Mouse (Mus musculus): ENCODE data around the gene Ddah1.

Ddah1 gene

DNA sequence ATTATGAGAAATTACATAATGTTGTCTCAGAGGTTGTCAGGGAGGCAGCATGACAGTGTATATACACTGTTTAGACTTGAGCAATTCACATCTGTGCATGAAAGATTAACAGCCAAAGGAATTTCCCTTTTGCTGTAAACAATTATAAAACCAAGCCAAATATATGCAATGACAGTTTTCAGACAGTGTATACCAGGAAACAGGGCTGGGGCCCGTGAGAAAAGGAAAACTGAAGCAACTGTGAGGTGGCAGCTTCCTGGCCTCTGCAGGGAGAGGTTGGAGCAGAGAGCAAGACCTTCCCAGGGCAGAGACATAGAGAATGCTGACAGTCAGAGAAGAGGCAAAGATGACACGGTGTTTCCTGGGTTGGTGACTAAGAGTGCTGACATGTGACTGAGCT is 62.0 kb downstream of the Ddah1 start:
- DNase-seq: no peak

DNA sequence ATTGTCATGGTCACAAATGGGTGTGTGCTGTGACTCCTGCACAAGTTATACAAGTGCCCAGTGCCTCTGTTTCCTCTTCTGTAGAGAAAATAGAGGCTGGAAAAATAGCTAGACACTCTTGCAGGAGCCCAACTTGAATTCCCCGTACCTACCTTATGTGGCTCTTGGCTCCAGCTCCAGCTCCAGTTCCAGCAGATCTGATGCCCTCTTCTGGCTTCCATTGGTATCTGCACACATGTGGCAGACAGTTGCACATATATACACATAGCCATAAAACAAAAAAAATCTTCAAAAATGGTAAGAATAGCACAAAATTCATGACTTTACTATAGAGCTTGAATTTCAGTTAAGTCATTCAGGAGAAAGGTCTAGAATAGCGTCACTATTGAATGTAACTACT is 62.5 kb downstream of the Ddah1 start:
- DNase-seq: no peak

DNA sequence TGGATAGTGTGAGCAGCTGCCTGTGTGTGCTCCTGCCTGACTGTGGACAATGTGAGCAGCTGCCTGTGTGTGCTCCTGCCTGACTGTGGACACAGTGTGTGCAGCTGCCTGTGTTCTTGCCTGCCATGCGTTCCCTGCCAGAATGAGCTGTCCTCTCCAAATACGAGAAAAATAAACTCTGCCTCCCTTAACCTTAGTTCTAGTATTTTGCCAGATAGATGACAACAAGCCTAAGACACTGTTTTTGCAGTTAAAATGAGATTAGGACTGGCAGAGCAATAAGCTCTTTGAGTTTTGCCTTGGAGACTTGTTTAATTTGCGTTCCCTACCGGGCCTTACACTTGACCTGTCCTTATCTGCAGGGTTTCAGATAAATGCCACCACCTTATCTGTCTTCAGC is 63.7 kb downstream of the Ddah1 start:
- DNase-seq: no peak

DNA sequence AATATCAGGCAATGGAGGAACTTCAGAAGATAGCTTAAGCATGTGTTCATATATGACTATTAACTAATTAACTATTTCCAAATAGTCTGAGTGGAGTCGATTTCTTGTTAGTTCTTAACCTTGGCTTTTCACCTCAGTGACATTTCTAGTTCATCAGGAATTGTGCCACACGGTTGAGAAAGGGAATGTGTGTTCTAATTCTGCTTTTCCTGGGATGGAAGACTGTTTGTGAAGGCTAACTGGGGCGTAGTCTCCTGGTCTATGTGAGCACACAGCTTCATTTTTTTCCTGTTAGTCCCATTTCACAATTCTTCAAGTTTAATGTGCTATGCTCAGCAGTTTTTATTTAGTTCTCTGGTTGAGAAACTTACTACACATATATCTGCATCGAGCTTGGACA is 65.2 kb downstream of the Ddah1 start:
- no peak for DNase-seq

DNA sequence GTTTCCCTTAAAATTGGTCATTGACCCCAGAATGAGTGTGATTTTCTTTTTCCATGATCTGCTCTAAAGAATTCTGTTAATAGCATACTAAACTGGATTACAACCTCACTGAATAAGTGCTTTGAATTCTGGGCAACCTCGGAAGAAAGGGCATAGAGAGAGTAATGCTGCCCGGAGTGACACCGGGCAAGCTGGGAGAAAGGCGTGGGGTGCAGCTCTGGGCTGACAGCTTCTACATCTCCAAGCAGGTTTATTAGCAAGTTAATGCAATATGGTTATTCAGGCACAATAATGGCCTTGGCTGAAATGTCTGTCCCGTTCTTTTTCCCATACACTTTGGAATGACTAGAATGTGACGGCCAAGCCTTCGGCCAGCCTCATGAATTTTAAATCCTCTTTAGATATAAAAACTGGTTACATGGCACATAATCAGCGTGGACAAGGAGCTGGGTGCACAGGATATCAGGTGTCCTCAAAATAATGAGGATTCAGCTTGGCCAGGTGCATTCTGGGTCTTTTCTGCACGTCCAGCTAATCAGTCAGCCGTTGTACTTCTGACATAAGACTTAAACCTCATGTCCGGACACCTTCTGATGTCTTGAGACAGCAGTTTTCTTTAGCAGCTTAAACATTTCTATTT is 67.1 kb downstream of the Ddah1 start:
- DNase-seq: no peak

DNA sequence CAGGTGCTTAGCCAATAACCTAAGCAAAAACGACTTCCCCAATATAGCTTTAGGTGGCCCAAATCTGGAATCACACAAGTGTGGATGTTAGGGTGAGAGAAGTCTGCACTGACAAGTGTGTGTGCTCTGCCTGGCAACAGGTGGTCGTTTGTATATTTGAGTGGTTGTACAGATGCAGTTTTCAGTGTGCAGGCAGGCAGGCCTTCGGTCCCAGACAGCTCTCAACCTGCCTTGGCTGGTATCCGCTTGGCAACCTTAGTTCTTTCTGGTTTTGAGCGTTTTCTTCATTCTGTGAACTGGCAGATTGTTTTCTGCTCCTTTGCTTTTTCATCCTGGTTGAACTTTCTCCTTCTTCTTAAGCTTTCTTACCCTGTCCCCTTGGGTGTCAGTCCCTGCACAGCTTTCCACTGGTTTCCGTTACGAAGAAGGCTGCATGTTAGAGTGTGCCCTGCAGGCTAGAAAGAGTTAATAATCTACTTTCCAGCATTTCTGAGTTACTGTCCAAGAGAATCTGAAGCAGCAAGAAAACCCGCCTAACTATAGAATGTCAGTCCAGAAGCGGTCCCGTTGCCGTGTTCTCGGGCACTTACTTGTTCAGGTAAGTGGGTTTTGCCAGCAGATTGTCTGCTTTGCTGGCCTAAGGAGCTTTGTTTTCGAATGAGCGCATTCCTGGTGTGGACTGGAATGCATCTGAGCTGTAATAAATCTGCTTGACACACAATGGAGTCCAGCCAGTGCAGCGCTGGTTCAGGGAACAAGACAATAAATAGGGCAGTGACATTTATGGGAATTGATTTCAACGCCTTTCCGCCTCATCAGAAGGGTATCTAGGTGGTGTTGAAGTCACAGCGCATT is 68.9 kb downstream of the Ddah1 start:
- DNase-seq: no peak

DNA sequence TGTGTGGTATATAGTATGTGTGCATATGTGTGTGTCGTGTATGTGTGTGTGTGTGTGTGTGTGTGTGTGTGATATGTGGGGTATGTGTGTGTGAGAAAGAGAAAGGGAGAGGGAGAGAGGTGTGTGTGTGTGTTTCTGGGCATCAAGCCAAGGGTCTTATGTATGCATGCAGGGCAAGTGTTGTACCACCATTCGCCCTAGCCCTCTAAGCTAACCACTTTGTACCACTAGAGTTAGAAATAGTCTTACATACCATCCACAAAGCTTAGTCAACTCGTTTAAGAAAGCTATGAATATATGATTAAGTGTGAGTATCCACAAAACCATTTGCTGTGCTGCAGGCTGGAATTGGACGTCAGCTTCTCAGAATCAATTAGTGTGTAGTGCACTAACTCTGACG is 70.4 kb downstream of the Ddah1 start:
- no peak for DNase-seq

DNA sequence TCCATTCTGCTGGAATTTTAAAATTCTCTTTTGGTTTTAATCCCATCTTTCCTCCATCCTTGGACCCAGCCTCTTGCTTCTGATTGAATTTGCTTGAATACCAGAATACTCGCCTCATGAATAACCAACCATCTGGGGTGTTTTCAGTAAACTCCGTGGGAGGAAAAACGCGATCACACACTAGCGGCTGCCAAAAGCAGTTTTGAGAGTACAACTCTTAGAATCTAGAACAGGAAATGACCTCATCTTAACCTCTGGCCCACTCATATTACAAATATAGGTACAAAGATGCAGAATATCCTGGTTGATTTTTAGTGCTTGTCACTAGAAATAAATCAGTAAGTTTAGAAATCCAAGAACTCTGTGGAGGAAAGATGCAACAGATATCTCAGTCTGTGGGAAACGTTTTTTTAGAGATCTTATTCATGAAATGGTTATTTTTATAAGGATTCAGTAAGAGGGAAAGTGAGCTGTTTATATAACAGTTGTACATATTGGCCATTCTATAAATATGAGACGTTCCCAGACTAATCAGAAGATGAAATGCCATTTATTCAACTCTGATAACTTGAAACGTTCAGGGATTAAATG is 75.6 kb downstream of the Ddah1 start:
- DNase-seq: peak; percentile 80

DNA sequence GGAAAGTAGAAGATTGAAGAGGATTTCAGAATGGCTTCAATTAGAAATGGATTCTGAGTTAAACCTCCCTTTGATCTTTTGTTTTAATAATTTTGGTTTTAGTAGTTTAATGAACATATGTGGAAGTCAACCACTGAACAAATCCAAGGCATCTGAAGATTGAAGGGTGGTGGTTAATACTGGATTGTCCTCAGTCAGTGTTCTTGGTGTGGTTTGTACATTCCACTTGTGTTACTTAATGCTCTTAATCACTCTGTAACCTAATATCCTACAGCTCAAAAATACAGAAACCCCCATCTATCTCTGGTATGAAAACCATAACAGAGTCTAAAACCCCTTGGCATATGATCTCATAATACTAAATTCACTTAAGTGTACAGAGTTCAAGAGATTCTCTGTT is 79.8 kb downstream of the Ddah1 start:
- no peak for DNase-seq

DNA sequence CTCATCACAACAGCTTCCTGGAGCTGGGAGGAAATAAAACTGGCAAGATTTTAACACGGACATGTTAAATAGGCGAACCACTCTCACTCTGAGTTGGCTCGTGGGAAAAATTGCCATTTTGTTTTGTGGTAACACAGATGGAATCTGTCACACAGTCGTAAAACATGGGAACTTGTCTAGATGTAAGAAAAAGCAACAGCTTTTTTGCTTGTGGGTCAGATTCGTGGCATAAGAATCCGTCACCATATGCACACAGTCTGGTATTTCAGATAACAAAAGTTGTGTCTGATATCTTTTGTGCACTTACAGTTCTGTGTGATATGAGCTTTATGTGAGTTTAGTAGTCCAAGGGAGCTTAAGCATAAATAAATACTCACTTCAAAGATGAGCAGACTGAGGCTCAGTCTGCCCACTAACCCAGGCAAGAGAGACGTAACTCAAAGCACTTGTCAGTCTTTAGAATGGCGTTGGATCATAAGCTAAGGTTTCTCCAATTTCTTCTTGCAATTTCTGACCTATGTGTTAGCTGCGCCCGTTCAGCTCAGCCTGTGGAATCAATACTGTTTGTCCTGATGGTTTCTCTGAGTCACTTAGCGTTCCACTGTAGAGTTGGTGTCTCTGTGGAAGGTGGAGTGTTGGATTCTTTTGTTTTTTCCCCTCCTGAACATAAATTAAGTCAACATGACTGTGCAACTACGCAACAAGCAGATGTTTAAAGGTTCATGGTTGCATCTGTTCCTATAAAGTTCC is 83.7 kb downstream of the Ddah1 start:
- DNase-seq: no peak

DNA sequence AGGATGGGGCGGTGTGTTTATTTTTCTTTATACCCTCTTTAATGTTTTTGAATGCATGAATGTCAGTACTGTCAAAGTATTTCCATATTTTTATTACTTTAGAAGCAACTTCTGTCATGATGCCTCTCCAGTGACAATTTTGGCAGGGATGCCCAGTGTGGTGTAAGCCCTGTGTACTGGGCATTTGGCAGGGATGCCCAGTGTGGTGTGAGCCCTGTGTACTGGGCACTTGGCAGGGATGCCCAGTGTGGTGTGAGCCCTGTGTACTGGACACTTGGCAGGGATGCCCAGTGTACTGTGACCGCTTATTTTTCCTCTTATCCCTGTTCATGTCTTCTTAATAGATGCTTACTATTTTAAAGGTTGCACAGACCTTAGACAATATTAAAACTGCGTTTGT is 85.4 kb downstream of the Ddah1 start:
- no peak for DNase-seq

DNA sequence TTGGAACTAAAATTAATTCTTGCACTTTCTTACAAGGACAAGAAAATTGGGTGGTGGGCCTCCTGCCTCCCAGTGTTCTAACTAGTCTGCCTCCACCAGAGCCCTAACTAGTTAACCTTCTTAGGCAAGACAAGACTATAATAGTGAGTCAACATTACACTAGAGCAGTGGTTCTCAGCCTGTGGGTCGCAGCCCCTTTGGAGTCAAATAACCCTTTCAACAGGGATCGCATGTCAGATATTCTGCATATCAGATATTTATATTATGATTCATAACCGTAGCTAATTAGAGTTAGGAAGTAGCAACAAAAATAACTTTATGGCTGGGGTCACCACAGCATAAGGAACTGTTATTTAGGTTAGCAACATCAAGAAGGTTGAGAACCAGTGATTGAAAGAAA is 86.4 kb downstream of the Ddah1 start:
- DNase-seq: no peak

DNA sequence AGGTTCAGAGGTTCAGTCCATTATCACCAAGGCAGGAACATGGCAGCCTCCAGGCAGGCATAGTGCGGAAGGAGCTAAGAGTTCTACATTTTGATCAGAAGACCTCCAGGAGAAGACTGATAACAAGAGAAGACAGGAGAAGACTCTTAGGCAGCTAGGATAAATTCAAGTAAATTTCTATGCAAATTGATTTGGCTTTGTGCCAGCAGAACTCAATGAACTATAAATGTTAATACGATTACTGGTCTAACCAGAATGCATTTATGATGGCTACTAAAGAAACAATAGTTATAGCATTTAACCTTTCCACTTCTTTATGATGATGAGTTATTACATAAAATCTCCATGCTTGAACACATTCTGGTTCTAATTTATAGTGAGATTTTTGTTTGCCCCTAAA is 87.8 kb downstream of the Ddah1 start:
- DNase-seq: no peak

DNA sequence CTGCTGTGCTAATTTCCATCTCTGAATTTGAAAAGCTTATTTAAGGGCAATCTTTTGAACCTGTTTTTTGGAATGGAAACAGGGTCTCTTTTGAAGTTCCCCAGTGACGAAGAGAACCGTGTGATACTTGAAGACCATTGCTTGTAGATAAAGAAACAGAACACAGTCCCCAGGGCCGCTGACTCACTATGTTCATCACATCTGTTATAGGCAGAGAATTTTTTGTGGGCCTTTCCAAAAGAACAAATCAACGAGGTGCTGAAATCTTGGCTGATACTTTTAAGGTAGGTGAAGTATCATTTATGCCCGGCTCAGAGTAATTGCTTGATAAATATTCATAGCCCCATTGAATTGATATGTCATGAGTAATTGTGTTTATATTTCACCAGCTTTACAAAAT is 93.6 kb downstream of the Ddah1 start:
- DNase-seq: no peak

DNA sequence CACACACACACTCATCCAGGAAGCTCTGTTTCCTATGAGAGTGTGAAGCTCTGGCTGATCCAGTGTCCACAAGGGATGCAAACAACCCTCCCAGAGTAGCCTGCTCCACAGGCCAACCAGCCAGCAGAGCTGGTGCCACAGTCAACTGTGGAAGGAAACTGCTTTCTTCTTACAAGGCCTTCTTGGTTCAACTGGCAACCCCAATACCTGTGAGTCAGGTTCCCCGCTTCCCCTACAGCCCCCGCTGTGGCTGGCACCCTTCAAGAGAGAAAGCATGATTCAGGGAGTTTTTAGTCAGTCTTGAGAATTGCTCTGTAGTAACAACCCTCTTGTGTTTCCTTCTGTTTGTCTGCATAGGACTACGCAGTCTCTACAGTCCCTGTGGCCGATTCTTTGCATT is 94.3 kb downstream of the Ddah1 start:
- no peak for DNase-seq

DNA sequence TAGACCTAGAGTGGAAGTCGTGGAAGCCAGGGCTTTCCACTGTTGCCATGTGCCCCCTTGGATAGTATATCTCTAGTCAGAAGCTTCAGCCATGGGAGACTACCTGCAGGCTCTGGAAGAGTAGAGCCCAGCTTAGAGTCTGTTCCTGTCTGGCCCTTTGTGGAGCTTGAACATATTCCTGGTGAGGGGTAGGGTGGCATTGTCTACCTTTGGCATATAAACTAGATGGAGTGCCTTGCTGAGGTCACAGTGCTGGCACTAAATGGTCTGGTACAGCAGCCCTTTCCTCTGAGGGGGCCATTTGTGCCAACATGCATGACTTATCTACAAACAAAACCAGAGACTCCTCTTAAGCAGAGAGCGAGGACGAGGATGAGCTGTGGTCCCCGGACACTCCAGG is 95.2 kb downstream of the Ddah1 start:
- DNase-seq: no peak

DNA sequence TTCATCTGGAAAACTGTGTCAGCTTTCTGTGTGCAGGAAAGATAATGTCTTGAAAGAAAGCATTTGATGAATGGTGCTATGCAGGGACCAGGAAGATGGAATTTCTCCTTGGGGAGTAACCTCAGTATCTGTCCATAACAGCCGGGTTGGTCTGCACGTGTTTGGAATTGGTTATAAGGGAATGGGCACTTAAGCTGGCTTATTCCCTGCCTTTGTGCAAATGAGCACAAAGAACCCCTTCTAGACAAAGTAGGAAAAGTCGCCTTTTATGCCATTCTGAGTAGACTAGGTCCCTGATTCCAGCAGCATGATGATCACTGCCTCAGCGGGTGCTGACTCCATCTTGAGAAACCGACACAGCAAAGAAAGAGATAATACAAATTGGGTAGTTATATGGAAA is 96.0 kb downstream of the Ddah1 start:
- DNase-seq: no peak

DNA sequence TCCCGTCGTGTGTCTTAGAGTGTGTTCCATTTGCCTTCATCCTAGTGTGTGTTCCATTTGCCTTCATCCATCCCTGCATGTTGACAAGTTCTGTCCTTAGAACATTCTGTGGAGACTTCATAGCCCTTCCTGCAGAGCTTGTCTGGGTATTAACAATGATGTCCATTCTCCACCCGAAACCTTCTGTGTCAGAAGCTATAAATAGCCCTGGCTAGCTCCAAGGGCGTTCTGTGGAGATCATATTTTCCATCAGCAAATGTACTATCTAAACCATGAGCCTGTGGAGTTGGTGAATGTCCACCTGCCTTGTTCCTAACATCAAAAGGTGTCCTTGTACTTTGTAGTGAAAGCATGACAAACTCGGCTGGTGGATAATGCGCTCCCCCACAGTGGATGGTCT is 96.8 kb downstream of the Ddah1 start:
- no peak for DNase-seq

DNA sequence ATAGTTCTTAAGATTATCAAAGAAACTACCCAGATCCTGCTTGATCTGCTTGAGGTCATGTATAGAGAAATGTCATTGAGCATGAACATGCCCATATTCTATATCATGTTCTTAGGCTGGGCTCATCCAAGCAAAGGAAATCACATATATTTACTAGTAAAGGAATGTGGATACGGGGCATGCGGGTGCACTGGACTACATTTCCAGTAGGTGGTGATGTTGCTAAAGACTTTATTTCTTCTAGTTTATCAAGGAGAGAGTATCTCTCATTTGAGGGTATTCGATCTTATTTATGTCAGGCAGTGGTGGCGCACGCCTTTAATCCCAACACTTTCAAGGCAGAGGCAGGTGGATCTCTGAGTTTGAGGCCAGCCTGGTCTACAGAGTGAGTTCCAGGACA is 99.9 kb downstream of the Ddah1 start:
- no peak for DNase-seq

DNA sequence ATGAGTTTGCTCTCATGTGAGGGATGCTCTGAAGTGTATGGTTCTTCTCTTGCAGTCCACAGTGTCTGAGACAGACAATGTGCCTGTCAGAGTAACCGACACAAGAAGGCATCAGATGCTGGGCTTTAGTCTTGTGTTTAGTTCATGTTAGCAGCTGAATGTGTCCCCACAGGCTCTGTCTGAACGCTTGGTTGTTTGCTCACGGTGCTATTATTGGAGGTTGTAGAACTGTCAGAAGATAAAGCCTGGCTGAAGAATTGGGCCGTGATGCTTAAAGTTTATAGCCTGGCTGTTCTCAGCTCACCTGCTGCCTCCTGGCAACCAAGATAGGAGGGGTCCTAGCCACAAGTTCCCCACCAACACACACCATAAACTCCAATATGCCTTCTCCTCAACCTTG is 104.0 kb downstream of the Ddah1 start:
- DNase-seq: no peak

DNA sequence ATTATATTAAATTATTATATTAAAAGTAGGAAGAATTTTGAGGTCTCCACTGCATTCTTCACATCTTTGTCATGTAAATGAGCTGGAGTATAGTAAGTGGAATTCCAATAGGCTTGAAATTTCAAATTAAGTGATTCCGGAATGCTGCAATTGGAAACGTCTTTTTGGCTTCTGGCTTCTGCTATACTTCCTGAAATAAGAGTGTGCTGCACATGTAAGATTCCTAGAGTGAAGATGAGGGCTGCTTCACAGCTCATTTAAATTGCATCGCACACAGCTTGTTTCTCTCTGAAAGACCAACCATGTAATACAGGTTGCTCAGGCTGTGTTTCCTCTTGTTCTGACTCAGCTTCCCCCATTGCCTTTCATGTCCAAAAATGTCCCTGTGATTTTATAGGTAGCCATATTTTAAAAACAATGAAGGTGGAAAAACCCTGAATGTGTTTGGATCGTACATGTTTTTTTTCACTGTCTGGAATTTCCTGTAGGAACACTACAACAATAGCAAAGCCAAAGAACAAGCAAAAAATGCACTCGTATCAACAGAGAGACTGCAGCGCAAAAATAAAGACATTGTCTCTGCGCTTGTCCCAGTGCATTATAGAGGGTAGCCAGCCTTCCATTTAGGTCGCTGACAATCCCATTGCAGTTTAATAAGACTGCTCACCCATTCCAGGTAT is 105.7 kb downstream of the Ddah1 start:
- DNase-seq: no peak

DNA sequence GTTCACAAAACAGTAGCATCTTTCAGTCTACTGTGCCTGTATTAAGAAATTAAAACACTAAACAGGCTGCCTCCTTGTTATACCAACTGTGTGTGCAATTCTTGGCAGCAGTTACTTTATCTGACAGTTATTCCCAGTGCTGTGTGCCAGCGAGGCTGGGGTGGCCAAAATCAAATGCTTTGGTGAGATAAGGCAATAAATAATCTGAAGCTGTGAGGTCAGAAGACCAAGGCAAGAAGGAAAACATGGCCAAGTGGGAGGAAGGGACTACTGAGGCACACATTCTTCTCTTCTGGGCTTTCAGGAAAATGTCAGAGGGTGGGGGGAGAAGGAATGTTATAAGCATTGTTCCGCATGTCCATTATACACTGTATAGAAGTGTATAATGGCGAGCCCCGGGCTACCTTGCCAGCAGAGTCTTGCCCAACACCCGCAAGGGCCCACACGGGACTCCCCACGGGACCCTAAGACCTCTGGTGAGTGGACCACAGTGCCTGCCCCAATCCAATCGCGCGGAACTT is 106.3 kb downstream of the Ddah1 start:
- DNase-seq: no peak

DNA sequence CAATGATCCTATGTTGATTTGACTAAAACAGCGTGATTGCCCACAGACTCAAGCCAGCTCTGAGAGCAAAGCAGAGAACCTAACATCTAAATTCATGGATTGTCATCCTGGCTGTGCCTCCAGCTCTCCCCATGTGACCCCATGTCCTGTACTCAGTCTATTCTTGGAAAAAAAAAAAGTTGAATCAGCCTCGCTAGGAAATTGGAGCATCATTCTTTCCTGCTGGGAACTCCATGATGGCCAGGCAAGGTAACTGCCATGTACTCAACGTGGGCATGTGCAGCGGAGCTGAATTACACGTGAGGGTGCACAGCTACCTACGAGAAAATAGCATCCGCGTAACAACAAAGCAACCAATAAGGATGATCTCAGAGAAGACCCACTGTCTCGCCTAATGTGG is 114.2 kb downstream of the Ddah1 start:
- DNase-seq: no peak
